Mouse (Mus musculus): ENCODE data around the gene Cblc. TPM values are rescaled to one million over a fixed set of nuclear protein-coding genes. Genes with fewer than 3 reads are reported as not detected.

Cblc gene
- polyA plus RNA-seq, 1 experiment from 2014 or later = 18.4 TPM

- no peak for TF ChIP-seq EP300 (IDR thresholded peaks at IDR 0.05)
- TF ChIP-seq CTCF (IDR thresholded peaks at IDR 0.05) = no peak
- Histone ChIP-seq H3K9ac (replicated peaks; ENCODE audit: low read depth) (no peak overlapping the region), H3K4me1 (ENCODE audit: insufficient read depth, low read depth, low read length) (peaks cover 34% of the 10 kb centered on the region), H3K4me3 (ENCODE audit: low read depth, low read length) (no peak overlapping the region), H3K27me3 (replicated peaks; ENCODE audit: insufficient read depth, low read length) (no peaks in the 10 kb centered on the region), H3K36me3 (ENCODE audit: insufficient read depth, low read length) (no peaks in the 10 kb centered on the region), H3K4me2 (replicated peaks; ENCODE audit: low read depth, low read length) (no peak overlapping the region), H3K9me3 (ENCODE audit: low read length) (no peaks in the 10 kb centered on the region), H3K27ac (ENCODE audit: low read length) (no peak overlapping the region)
- DNase-seq (ENCODE audit: low spot score) = no peak
- ATAC-seq = no peak
- 41% methylated on average over 6 of the region's 6 CpGs for WGBS
These were observed 30.1 kb upstream of the Cblc start for GRCm38 (mm10) chr7:19826756-19827155.

- Histone ChIP-seq H3K9me3 (ENCODE audit: low read length) (no peaks in the 10 kb centered on the region), H3K4me2 (replicated peaks; ENCODE audit: low read depth, low read length) (no peak overlapping the region), H3K27ac (ENCODE audit: low read length) (peak overlapping the region; percentile 88), H3K27me3 (replicated peaks; ENCODE audit: insufficient read depth, low read length) (no peaks in the 10 kb centered on the region), H3K4me3 (ENCODE audit: low read depth, low read length) (no peak overlapping the region), H3K4me1 (ENCODE audit: insufficient read depth, low read depth, low read length) (peaks cover 20% of the 10 kb centered on the region; the same call in 1 of the 2 replicates), H3K9ac (replicated peaks; ENCODE audit: low read depth) (no peak overlapping the region), H3K36me3 (ENCODE audit: insufficient read depth, low read length) (no peaks in the 10 kb centered on the region)
- TF ChIP-seq EP300 (IDR thresholded peaks at IDR 0.05) = peak; percentile 43
- TF ChIP-seq CTCF (IDR thresholded peaks at IDR 0.05) = no peak
- 20% methylated on average over 24 of the region's 26 CpGs for WGBS
- peak; percentile 95 for DNase-seq (ENCODE audit: low spot score)
- ATAC-seq = peak; percentile 95
These were observed 27.8 kb upstream of the Cblc start for GRCm38 (mm10) chr7:19824182-19824973.

GRCm38 (mm10) chr7:19823256-19824181, 26.9 kb upstream of the Cblc start:
- Histone ChIP-seq H3K4me2 (replicated peaks; ENCODE audit: low read depth, low read length) (no peak overlapping the region), H3K4me3 (ENCODE audit: low read depth, low read length) (no peak overlapping the region), H3K36me3 (ENCODE audit: insufficient read depth, low read length) (no peaks in the 10 kb centered on the region), H3K27me3 (replicated peaks; ENCODE audit: insufficient read depth, low read length) (no peaks in the 10 kb centered on the region), H3K4me1 (ENCODE audit: insufficient read depth, low read depth, low read length) (peaks cover 20% of the 10 kb centered on the region; the same call in 1 of the 2 replicates), H3K9ac (replicated peaks; ENCODE audit: low read depth) (no peak overlapping the region), H3K27ac (ENCODE audit: low read length) (peak overlapping the region; percentile 88), H3K9me3 (ENCODE audit: low read length) (no peaks in the 10 kb centered on the region)
- WGBS = 32% methylated on average over 16 of the region's 16 CpGs
- ATAC-seq = peak; percentile 13
- TF ChIP-seq EP300 (IDR thresholded peaks at IDR 0.05) (no peak), CTCF (IDR thresholded peaks at IDR 0.05) (no peak)
- peak; percentile 63 for DNase-seq (ENCODE audit: low spot score)

- Histone ChIP-seq H3K27ac (ENCODE audit: low read length) (peak within 1 kb of the TSS; percentile 88), H3K4me1 (ENCODE audit: insufficient read depth, low read depth, low read length) (peaks cover 25% of the 10 kb centered on the region; the same call in 1 of the 2 replicates), H3K9me3 (ENCODE audit: low read length) (no peaks in the 10 kb centered on the region), H3K36me3 (ENCODE audit: insufficient read depth, low read length) (no peaks in the 10 kb centered on the region), H3K27me3 (replicated peaks; ENCODE audit: insufficient read depth, low read length) (no peaks in the 10 kb centered on the region), H3K4me3 (ENCODE audit: low read depth, low read length) (peak within 1 kb of the TSS; percentile 48), H3K4me2 (replicated peaks; ENCODE audit: low read depth, low read length) (peak within 1 kb of the TSS; percentile 92), H3K9ac (replicated peaks; ENCODE audit: low read depth) (peak within 1 kb of the TSS; percentile 72)
- peak; percentile 74 for DNase-seq (ENCODE audit: low spot score)
- TF ChIP-seq CTCF (IDR thresholded peaks at IDR 0.05) (no peak), EP300 (IDR thresholded peaks at IDR 0.05) (no peak)
- WGBS = 2% methylated on average over 17 of the region's 42 CpGs
- peak; percentile 20 for ATAC-seq
These were observed 26.0 kb upstream of the Cblc start, which contains the start of gene Bcl3 for GRCm38 (mm10) chr7:19822604-19823058. TSS of gene Bcl3 (minus strand) at chr7:19822770.

GRCm38 (mm10) chr7:19822193-19822592, 25.6 kb upstream of the Cblc start:
- Histone ChIP-seq H3K4me3 (ENCODE audit: low read depth, low read length) (peak overlapping the region; percentile 48), H3K4me2 (replicated peaks; ENCODE audit: low read depth, low read length) (peak overlapping the region; percentile 92), H3K9ac (replicated peaks; ENCODE audit: low read depth) (peak overlapping the region; percentile 72), H3K9me3 (ENCODE audit: low read length) (no peaks in the 10 kb centered on the region), H3K4me1 (ENCODE audit: insufficient read depth, low read depth, low read length) (peaks cover 27% of the 10 kb centered on the region; the same call in 1 of the 2 replicates), H3K27ac (ENCODE audit: low read length) (peak overlapping the region; percentile 88), H3K36me3 (ENCODE audit: insufficient read depth, low read length) (no peaks in the 10 kb centered on the region), H3K27me3 (replicated peaks; ENCODE audit: insufficient read depth, low read length) (no peaks in the 10 kb centered on the region)
- no peak for DNase-seq (ENCODE audit: low spot score)
- WGBS = 10% methylated on average over 20 of the region's 20 CpGs
- TF ChIP-seq EP300 (IDR thresholded peaks at IDR 0.05) = no peak
- TF ChIP-seq CTCF (IDR thresholded peaks at IDR 0.05) = no peak
- no peak for ATAC-seq

- Histone ChIP-seq H3K9me3 (ENCODE audit: low read length) (no peaks in the 10 kb centered on the region), H3K4me1 (ENCODE audit: insufficient read depth, low read depth, low read length) (peaks cover 32% of the 10 kb centered on the region; the same call in 1 of the 2 replicates), H3K4me2 (replicated peaks; ENCODE audit: low read depth, low read length) (peak overlapping the region; percentile 92), H3K27me3 (replicated peaks; ENCODE audit: insufficient read depth, low read length) (no peaks in the 10 kb centered on the region), H3K4me3 (ENCODE audit: low read depth, low read length) (peak overlapping the region; percentile 48), H3K9ac (replicated peaks; ENCODE audit: low read depth) (no peak overlapping the region), H3K27ac (ENCODE audit: low read length) (0 out of 2 replicates have a peak overlapping the region, but pooled peaks have one; percentile 88), H3K36me3 (ENCODE audit: insufficient read depth, low read length) (no peaks in the 10 kb centered on the region)
- WGBS = 72% methylated on average over 7 of the region's 7 CpGs
- TF ChIP-seq CTCF (IDR thresholded peaks at IDR 0.05) = no peak
- ATAC-seq (no peak), DNase-seq (ENCODE audit: low spot score) (no peak)
These were observed 25.0 kb upstream of the Cblc start for GRCm38 (mm10) chr7:19821633-19822032.

Measured in lung, postnatal 0 days (tissue).